Mouse (Mus musculus): ENCODE measurements around the gene Dag1. TPM values are rescaled to one million over a fixed set of nuclear protein-coding genes. Genes with fewer than 3 reads are reported as not detected.

Gene Dag1
- 56.8 TPM for polyA plus RNA-seq (2014; fragmentation: Illumina TruSeq; extraction: RNeasy Lipid Tissue Mini Kit (QIAGEN cat#74804); ENCODE audit: low read depth, low replicate concordance)

GRCm38 (mm10) chr9:108263690-108264190 lies at the start of gene Dag1:
TSS of gene Dag1 (minus strand) at chr9:108263958.

GRCm38 (mm10) chr9:108305629-108306520 lies 42.1 kb upstream of the Dag1 start, which contains the start of the genes Rhoa and Tcta:
TSS of gene Rhoa (plus strand) at chr9:108306129.
TSS of gene Tcta (minus strand) at chr9:108306160.

GRCm38 (mm10) chr9:108296453-108297355 lies 32.9 kb upstream of the Dag1 start, which contains the start of gene Amt:
TSS of gene Amt (plus strand) at chr9:108296853.

GRCm38 (mm10) chr9:108290016-108290750 lies 26.4 kb upstream of the Dag1 start, which contains the start of gene Nicn1:
TSS of gene Nicn1 (plus strand) at chr9:108290429.

GRCm38 (mm10) chr9:108189787-108190679 lies 73.7 kb downstream of the Dag1 start, which contains the start of gene Bsn:
TSS of gene Bsn (minus strand) at chr9:108190384.

Other genes starting within 250 kb of the Dag1 start
- 0.64 TPM for gene Gmppb, start 214.7 kb downstream of the Dag1 start, polyA plus RNA-seq (2014; fragmentation: Illumina TruSeq; extraction: RNeasy Lipid Tissue Mini Kit (QIAGEN cat#74804); ENCODE audit: low read depth, low replicate concordance)
- gene Amigo3, start 210.8 kb downstream of the Dag1 start, polyA plus RNA-seq (2014; fragmentation: Illumina TruSeq; extraction: RNeasy Lipid Tissue Mini Kit (QIAGEN cat#74804); ENCODE audit: low read depth, low replicate concordance), result 0.23 TPM
- gene Mst1, start 183.5 kb downstream of the Dag1 start, polyA plus RNA-seq (2014; fragmentation: Illumina TruSeq; extraction: RNeasy Lipid Tissue Mini Kit (QIAGEN cat#74804); ENCODE audit: low read depth, low replicate concordance), result not detected
- 0.99 TPM for gene Rnf123, start 180.6 kb downstream of the Dag1 start, polyA plus RNA-seq (2014; fragmentation: Illumina TruSeq; extraction: RNeasy Lipid Tissue Mini Kit (QIAGEN cat#74804); ENCODE audit: low read depth, low replicate concordance)
- 40.2 TPM for gene Apeh, start 169.4 kb downstream of the Dag1 start, polyA plus RNA-seq (2014; fragmentation: Illumina TruSeq; extraction: RNeasy Lipid Tissue Mini Kit (QIAGEN cat#74804); ENCODE audit: low read depth, low replicate concordance)
- 0.35 TPM for gene Bsn, start 73.6 kb downstream of the Dag1 start, polyA plus RNA-seq (2014; fragmentation: Illumina TruSeq; extraction: RNeasy Lipid Tissue Mini Kit (QIAGEN cat#74804); ENCODE audit: low read depth, low replicate concordance)
- 27.2 TPM for gene Nicn1, start 26.5 kb upstream of the Dag1 start, polyA plus RNA-seq (2014; fragmentation: Illumina TruSeq; extraction: RNeasy Lipid Tissue Mini Kit (QIAGEN cat#74804); ENCODE audit: low read depth, low replicate concordance)
- 0.82 TPM for gene Amt, start 32.9 kb upstream of the Dag1 start, polyA plus RNA-seq (2014; fragmentation: Illumina TruSeq; extraction: RNeasy Lipid Tissue Mini Kit (QIAGEN cat#74804); ENCODE audit: low read depth, low replicate concordance)
- 620 TPM for gene Rhoa, start 42.2 kb upstream of the Dag1 start, polyA plus RNA-seq (2014; fragmentation: Illumina TruSeq; extraction: RNeasy Lipid Tissue Mini Kit (QIAGEN cat#74804); ENCODE audit: low read depth, low replicate concordance)
- gene Tcta, start 42.2 kb upstream of the Dag1 start, polyA plus RNA-seq (2014; fragmentation: Illumina TruSeq; extraction: RNeasy Lipid Tissue Mini Kit (QIAGEN cat#74804); ENCODE audit: low read depth, low replicate concordance), result 17.1 TPM
- gene Gpx1, start 74.9 kb upstream of the Dag1 start, polyA plus RNA-seq (2014; fragmentation: Illumina TruSeq; extraction: RNeasy Lipid Tissue Mini Kit (QIAGEN cat#74804); ENCODE audit: low read depth, low replicate concordance), result 21.4 TPM
- 66.7 TPM for gene Usp4, start 83.9 kb upstream of the Dag1 start, polyA plus RNA-seq (2014; fragmentation: Illumina TruSeq; extraction: RNeasy Lipid Tissue Mini Kit (QIAGEN cat#74804); ENCODE audit: low read depth, low replicate concordance)
- 1.2 TPM for gene 1700102P08Rik, start 128.8 kb upstream of the Dag1 start, polyA plus RNA-seq (2014; fragmentation: Illumina TruSeq; extraction: RNeasy Lipid Tissue Mini Kit (QIAGEN cat#74804); ENCODE audit: low read depth, low replicate concordance)
- not detected for gene Ccdc36, start 164.5 kb upstream of the Dag1 start, polyA plus RNA-seq (2014; fragmentation: Illumina TruSeq; extraction: RNeasy Lipid Tissue Mini Kit (QIAGEN cat#74804); ENCODE audit: low read depth, low replicate concordance)
- not detected for gene BC048562, start 172.5 kb upstream of the Dag1 start, polyA plus RNA-seq (2014; fragmentation: Illumina TruSeq; extraction: RNeasy Lipid Tissue Mini Kit (QIAGEN cat#74804); ENCODE audit: low read depth, low replicate concordance)
- gene Ccdc71, start 196.6 kb upstream of the Dag1 start, polyA plus RNA-seq (2014; fragmentation: Illumina TruSeq; extraction: RNeasy Lipid Tissue Mini Kit (QIAGEN cat#74804); ENCODE audit: low read depth, low replicate concordance), result 6.2 TPM
- gene Klhdc8b, start 197.6 kb upstream of the Dag1 start, polyA plus RNA-seq (2014; fragmentation: Illumina TruSeq; extraction: RNeasy Lipid Tissue Mini Kit (QIAGEN cat#74804); ENCODE audit: low read depth, low replicate concordance), result 1.5 TPM
- gene Lamb2, start 215.8 kb upstream of the Dag1 start, polyA plus RNA-seq (2014; fragmentation: Illumina TruSeq; extraction: RNeasy Lipid Tissue Mini Kit (QIAGEN cat#74804); ENCODE audit: low read depth, low replicate concordance), result 6.8 TPM
- gene Usp19, start 226.6 kb upstream of the Dag1 start, polyA plus RNA-seq (2014; fragmentation: Illumina TruSeq; extraction: RNeasy Lipid Tissue Mini Kit (QIAGEN cat#74804); ENCODE audit: low read depth, low replicate concordance), result 18.4 TPM
- gene Qars, start 243.7 kb upstream of the Dag1 start, polyA plus RNA-seq (2014; fragmentation: Illumina TruSeq; extraction: RNeasy Lipid Tissue Mini Kit (QIAGEN cat#74804); ENCODE audit: low read depth, low replicate concordance), result 95.6 TPM

All from adrenal gland, adult 10 weeks (tissue).